Mouse (Mus musculus) myocyte (in vitro differentiated cells): ENCODE measurements around the gene Akap10. TPM values are rescaled to one million over a fixed set of nuclear protein-coding genes. Genes with fewer than 3 reads are reported as not detected.

ENCODE experiments used
- H3K27me3 ChIP-seq: one replicate; pipeline ENCODE4 v1.6.1; 2011; ENCODE audit not compliant: control insufficient read depth, insufficient read depth, insufficient read length
- H3K36me3 ChIP-seq: one replicate; pipeline ENCODE4 v1.6.1; 2011; ENCODE audit not compliant: control insufficient read depth, insufficient read depth
- H3K4me2 ChIP-seq: one replicate; pipeline ENCODE4 v1.6.1; 2011; ENCODE audit warnings: low read depth, control low read depth
- H3K4me3 ChIP-seq: one replicate; pipeline ENCODE4 v1.5.1; 2011; ENCODE audit warnings: mild to moderate bottlenecking, control low read depth, moderate library complexity
- H3K79me2 ChIP-seq: one replicate; pipeline ENCODE4 v1.6.1; 2011; ENCODE audit not compliant: control insufficient read depth, insufficient read depth
- H3ac ChIP-seq: one replicate; pipeline ENCODE4 v1.6.1; 2011; ENCODE audit not compliant: control insufficient read depth, insufficient read length
- CEBPB ChIP-seq: IDR thresholded peaks from 2 replicates; pipeline ENCODE4 v1.6.1; 2011; ENCODE audit warnings: mild to moderate bottlenecking, moderate library complexity; ENCODE audit not compliant: poor library complexity, insufficient read depth, severe bottlenecking
- E2F4 ChIP-seq: IDR thresholded peaks from one replicate; pipeline ENCODE4 v1.6.1; 2011; ENCODE audit warnings: mild to moderate bottlenecking, control low read depth, moderate library complexity; ENCODE audit not compliant: insufficient read depth
- MAX ChIP-seq: IDR thresholded peaks from one replicate; pipeline ENCODE4 v1.6.1; 2011; ENCODE audit warnings: low read depth, mild to moderate bottlenecking, control low read depth
- MYOD1 ChIP-seq, 3 experiments: IDR thresholded peaks; one replicate each; pipeline ENCODE4 v1.6.1; 2011; ENCODE audit warnings: control low read depth in 2 of 3, low read depth in 2 of 3, mild to moderate bottlenecking in 2 of 3, moderate library complexity in 1 of 3; ENCODE audit not compliant: insufficient read length in 2 of 3, control insufficient read depth in 1 of 3
- MYOG ChIP-seq, 3 experiments: IDR thresholded peaks; one replicate each; pipeline ENCODE4 v1.6.1; 2011; ENCODE audit warnings: control low read depth in 2 of 3, low read depth in 2 of 3, mild to moderate bottlenecking in 2 of 3; ENCODE audit not compliant: insufficient read length in 2 of 3, control insufficient read depth in 1 of 3, insufficient read depth in 1 of 3
- POLR2A ChIP-seq: IDR thresholded peaks from one replicate; pipeline ENCODE4 v1.6.1; 2011; ENCODE audit warnings: low read depth, mild to moderate bottlenecking, control low read depth, moderate library complexity; ENCODE audit not compliant: insufficient read length
- POLR2AphosphoS2 ChIP-seq: IDR thresholded peaks from one replicate; pipeline ENCODE4 v1.6.1; 2011; ENCODE audit warnings: low read depth, control low read depth; ENCODE audit not compliant: insufficient read length
- REST ChIP-seq: IDR thresholded peaks from one replicate; pipeline ENCODE4 v1.6.1; 2011; ENCODE audit warnings: mild to moderate bottlenecking, control low read depth, moderate library complexity; ENCODE audit not compliant: insufficient read depth, insufficient read length
- SRF ChIP-seq: IDR thresholded peaks from one replicate; pipeline ENCODE4 v1.6.1; 2011; ENCODE audit warnings: low read depth; ENCODE audit not compliant: control insufficient read depth, insufficient read length
- TCF12 ChIP-seq: IDR thresholded peaks from one replicate; pipeline ENCODE4 v1.6.1; 2011; ENCODE audit warnings: mild to moderate bottlenecking, control low read depth; ENCODE audit not compliant: poor library complexity, insufficient read depth, severe bottlenecking
- TCF3 ChIP-seq: IDR thresholded peaks from one replicate; pipeline ENCODE4 v1.6.1; 2011; ENCODE audit warnings: low read depth, control low read depth; ENCODE audit not compliant: insufficient read length
- USF1 ChIP-seq: IDR thresholded peaks from one replicate; pipeline ENCODE4 v1.6.1; 2011; ENCODE audit warnings: low read depth, mild to moderate bottlenecking, control low read depth, moderate library complexity
- polyA plus RNA-seq: library from polyadenylated mRNA; unstranded; fragments of >200 nt; fragmentation: generic; extraction: Trizol; gene quantifications from one replicate; pipeline ENCODE4 v1.2.1, GENCODE M21; 2012; ENCODE audit warnings: missing spikeins

Akap10 gene
- polyA plus RNA-seq, 1 experiment: 6.1 TPM

DNA sequence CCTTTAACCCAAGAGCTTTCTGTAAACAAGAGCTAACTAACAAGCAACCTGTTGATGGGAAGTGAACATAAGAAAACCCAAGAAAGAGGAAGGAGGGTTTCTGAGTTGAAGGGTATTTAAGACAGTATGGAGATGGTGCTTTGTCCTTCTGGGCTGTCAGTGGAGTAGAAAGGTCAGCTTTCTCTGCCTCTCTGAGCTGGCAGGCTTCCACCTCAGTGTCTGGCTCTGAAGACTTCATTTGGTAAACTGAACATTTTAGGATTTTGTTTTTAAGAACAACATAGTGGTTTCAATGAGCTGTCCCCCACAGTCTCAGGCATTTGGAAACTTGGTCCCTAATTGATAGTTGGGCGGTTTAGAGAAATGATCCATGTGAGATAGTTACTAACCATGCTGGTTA is 7.7 kb upstream of the Akap10 start:
- Histone ChIP-seq H3ac (no peak overlapping the region), H3K4me3 (no peak overlapping the region), H3K79me2 (no peaks in the 10 kb centered on the region), H3K36me3 (no peaks in the 10 kb centered on the region), H3K27me3 (peaks cover 11% of the 10 kb centered on the region), H3K4me2 (no peak overlapping the region)
- TF ChIP-seq E2F4 (no peak), USF1 (no peak), TCF3 (no peak), CEBPB (no peak), TCF12 (no peak)

DNA sequence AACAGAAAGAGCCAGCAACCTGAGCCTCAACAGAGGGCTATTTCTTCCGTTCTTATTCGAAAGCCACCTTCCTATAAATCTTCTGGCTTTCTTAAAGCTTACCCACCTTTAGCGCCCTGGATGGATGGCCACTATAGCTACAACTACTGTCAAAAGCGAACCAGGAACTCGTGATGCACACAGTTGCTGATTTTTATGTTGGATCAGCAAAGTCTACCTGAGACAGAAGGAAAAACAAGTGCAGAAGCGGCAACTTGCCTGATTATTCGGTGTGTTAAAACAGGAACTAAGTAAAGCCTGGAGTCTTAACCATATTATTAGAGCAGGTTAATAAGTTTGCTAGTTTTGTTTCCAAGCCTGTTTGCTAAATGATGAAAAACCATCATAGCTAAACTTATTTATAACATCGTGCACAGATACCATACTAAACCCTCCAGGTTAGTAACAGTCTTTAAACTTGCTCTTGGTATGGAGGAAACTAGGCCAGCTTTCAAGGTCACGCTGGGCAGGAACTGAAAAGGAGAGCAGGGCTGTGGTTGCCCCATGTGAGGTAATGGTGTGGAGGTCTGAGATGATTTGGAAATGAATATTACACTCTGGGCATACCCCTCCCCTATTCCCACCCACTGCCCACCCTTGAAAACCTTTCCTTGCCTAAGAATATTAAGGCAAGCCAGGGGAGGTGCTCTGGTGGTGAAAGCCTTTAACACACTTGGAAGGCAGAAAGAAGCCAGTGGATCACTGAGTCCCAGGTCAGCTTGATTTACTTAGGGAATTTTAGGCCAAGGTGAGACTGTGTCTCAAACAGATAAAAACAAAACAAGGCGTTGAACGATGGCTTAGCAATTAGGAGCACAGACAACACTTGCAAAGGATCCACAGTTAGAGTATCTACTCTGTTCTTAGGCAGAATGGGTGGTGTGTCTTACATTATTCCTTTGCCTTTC is 861 bp upstream of the Akap10 start:
- peak overlapping the region; percentile 65 for H3ac ChIP-seq
- peak overlapping the region; percentile 65 for H3K4me3 ChIP-seq
- H3K79me2 ChIP-seq: peaks cover 40% of the 10 kb centered on the region
- TF ChIP-seq REST (no peak), USF1 (no peak), MAX (no peak), POLR2AphosphoS2 (no peak), MYOG (IDR thresholded peaks at IDR 0.05; ENCODE audit: control insufficient read depth in 1 of 3, insufficient read depth in 1 of 3, insufficient read length in 2 of 3, low read depth in 2 of 3) (no peak), MYOD1 (IDR thresholded peaks at IDR 0.05; ENCODE audit: control insufficient read depth in 1 of 3, insufficient read length in 2 of 3, low read depth in 2 of 3) (no peak), POLR2A (no peak), CEBPB (no peak), E2F4 (no peak), TCF12 (no peak), TCF3 (no peak), SRF (no peak)
- peak overlapping the region; percentile 92 for H3K4me2 ChIP-seq
- H3K36me3 ChIP-seq: no peaks in the 10 kb centered on the region
- no peaks in the 10 kb centered on the region for H3K27me3 ChIP-seq

DNA sequence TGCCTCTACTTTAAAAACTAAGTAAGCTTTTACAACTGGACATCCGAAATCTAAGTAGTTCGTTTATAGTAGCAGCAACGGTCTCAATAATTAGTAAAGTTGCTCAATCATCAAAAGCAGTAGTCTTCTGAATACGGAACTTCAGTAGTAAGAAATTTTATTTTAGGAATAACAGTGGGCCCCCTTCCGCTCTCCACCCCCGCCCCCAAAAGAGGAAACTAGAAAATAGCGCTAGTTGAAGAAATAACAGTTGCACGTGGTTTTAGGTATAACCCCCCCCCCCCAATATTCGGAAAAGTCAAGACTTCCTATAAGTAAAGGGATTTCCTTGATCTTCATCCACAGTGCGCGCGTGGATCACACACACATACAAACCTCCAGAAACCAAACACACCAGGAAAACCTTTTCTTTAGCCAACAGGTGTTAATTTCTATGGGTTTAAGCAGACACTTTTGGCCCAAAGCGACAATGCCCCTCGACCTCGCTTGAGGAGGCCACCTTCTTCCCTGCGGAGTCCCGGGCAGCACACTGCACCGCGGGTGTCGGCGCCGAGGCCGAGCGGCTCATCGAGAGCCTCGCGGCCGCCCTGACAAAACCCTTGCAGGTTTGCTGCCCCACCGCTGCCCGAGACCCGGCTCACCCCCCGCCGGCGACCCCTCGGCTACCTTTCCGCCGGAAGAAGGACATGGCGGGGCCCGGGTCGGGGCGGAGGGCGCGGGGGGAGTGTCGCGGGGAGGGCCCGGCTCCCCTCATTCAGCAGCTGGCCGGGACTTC is 542 bp downstream of the Akap10 start:
- H3K27me3 ChIP-seq: no peaks in the 10 kb centered on the region
- no peak for TF ChIP-seq TCF3
- no peak for TF ChIP-seq E2F4
- TF ChIP-seq MYOD1 (IDR thresholded peaks at IDR 0.05; ENCODE audit: control insufficient read depth in 1 of 3, insufficient read length in 2 of 3, low read depth in 2 of 3): no peak
- TF ChIP-seq MYOG (IDR thresholded peaks at IDR 0.05; ENCODE audit: control insufficient read depth in 1 of 3, insufficient read depth in 1 of 3, insufficient read length in 2 of 3, low read depth in 2 of 3): no peak
- TF ChIP-seq USF1: no peak
- TF ChIP-seq CEBPB: no peak
- no peaks in the 10 kb centered on the region for H3K36me3 ChIP-seq
- H3K4me2 ChIP-seq: peak overlapping the region; percentile 84
- H3K79me2 ChIP-seq: peaks cover 52% of the 10 kb centered on the region
- peak overlapping the region; percentile 65 for H3ac ChIP-seq
- H3K4me3 ChIP-seq: peak overlapping the region; percentile 65

DNA sequence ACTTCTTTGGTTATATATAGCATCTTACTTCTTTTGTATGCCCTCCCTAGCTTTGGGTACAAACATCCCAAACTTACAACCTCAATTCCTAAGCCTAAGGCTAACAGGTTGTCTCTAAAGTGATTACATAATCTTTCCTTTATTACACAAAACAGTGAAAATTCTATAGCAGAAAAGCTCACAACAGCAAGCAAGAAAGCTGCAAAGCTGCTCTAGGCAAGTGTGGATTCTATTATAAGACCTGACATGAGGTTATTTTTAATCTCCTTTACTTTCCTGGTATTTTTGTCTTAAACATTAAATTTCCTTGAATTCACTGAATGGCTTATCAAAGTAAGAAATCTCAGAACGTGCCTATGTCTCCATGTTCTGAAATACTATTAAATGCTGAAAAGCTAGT is 6.7 kb downstream of the Akap10 start:
- TF ChIP-seq USF1: no peak
- no peak overlapping the region for H3K4me2 ChIP-seq

DNA sequence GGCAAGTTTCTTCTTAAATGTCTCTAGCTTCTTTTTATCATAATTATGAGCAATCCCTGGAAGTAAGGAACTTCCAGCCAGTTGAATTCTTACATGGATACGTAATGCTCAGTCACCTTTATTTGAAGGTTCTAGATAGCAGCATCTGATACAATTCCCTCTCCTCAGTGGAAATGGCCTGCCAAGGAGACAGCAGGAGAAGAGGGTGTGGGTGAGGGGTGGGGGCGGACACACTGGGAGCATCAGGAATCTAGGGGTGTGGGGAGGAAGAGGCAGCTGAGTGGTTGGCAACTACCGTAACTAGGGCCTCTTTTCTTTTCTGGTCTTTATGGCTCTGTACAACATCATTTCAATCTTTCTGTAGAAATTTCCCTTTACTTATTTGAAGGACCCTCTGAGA is 10.3 kb downstream of the Akap10 start:
- Histone ChIP-seq H3K4me3 (no peak overlapping the region), H3K36me3 (peaks cover 27% of the 10 kb centered on the region), H3ac (no peak overlapping the region), H3K27me3 (no peaks in the 10 kb centered on the region), H3K79me2 (peaks cover 16% of the 10 kb centered on the region), H3K4me2 (no peak overlapping the region)
- TF ChIP-seq USF1: no peak
- TF ChIP-seq MYOG (IDR thresholded peaks at IDR 0.05; ENCODE audit: control insufficient read depth in 1 of 3, insufficient read depth in 1 of 3, insufficient read length in 2 of 3, low read depth in 2 of 3): no peak
- TF ChIP-seq POLR2A: no peak
- TF ChIP-seq POLR2AphosphoS2: no peak
- TF ChIP-seq SRF: no peak
- TF ChIP-seq TCF12: no peak
- no peak for TF ChIP-seq MYOD1 (IDR thresholded peaks at IDR 0.05; ENCODE audit: control insufficient read depth in 1 of 3, insufficient read length in 2 of 3, low read depth in 2 of 3)
- TF ChIP-seq TCF3: no peak
- TF ChIP-seq MAX: no peak
- TF ChIP-seq REST: no peak
- no peak for TF ChIP-seq E2F4
- no peak for TF ChIP-seq CEBPB

More for the DNA sequence above, 6.7 kb downstream of the Akap10 start:
- H3K79me2 ChIP-seq: peaks cover 51% of the 10 kb centered on the region
- no peaks in the 10 kb centered on the region for H3K27me3 ChIP-seq
- peaks cover 11% of the 10 kb centered on the region for H3K36me3 ChIP-seq
- H3ac ChIP-seq: no peak overlapping the region
- H3K4me3 ChIP-seq: no peak overlapping the region
